Mouse (Mus musculus): ENCODE data around the gene Srpx2. TPM values are rescaled to one million over a fixed set of nuclear protein-coding genes. Genes with fewer than 3 reads are reported as not detected.

Gene Srpx2
- total RNA-seq, 2 experiments from 2014 or later: 0.62 to 0.96 TPM

Other genes with a start within 250 kb of the Srpx2 start
- gene Pcdh19, start 219.4 kb upstream of the Srpx2 start, total RNA-seq (2021): 10 to 100 TPM; 72.1 to 84.0 TPM
- not detected for gene Tnmd, start 57.4 kb upstream of the Srpx2 start, total RNA-seq (2021)
- gene Tspan6, start 10.0 kb upstream of the Srpx2 start, total RNA-seq (2021): 10 to 100 TPM; 16.7 to 19.5 TPM
- gene Sytl4, start 73.4 kb downstream of the Srpx2 start, total RNA-seq (2021): 1 to 10 TPM; 1.3 to 1.7 TPM
- 100 to 1,000 TPM; 101 to 103 TPM for gene Cstf2, start 150.8 kb downstream of the Srpx2 start, total RNA-seq (2021)